Mouse (Mus musculus) brain, embryonic 18.5 days (tissue): ENCODE data around the gene Tlnrd1.
"Not testable (repeated sequence)": the region's sequence is repeated elsewhere in the genome, so short reads cannot be mapped to it uniquely, and the experiment has no call there.

Experiments
- DNase-seq: peaks from one replicate; pipeline ENCODE4 v3.0.0-alpha.2; 2012; ENCODE audit warnings: low read depth, low spot score

Tlnrd1 gene

DNA sequence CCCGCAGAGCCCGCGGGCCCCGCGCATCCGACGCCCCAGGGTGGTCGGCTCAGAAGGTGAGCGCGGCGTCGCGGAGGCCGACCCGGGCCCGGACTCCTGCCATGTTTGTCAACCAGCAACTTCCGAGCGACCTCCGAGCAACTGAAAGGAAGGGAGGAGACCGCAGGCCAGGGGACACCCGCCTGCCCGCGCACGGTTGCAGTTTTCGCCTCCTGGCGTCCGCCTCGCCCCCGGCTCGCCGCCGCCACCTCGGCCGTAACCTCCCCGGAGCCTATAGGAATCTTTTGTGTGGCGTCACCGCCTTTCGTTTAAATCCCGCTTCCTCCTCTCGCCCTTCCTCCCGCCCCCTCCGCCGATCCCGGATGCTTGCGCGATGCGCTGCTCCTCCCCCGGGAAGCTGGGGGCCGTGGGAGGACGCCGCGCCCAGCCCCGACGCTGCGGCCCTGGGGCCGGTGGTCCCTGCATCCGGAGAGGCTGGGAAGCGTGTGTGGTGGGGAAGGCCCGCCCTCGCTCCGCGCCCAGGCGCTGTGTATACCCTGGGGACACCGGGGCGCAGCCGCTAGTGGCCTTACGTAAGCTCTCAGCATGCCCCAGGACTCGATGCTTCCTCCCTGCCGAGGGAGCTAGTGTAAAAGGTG, at the start of gene Tlnrd1, which contains the start of gene Mesd:
Gene Tlnrd1, minus strand, starts transcription at position 285 of the 638 bp plus-strand sequence.
Gene Mesd, plus strand, starts transcription at position 446 of the 638 bp plus-strand sequence.
- DNase-seq = peak; percentile 81

DNA sequence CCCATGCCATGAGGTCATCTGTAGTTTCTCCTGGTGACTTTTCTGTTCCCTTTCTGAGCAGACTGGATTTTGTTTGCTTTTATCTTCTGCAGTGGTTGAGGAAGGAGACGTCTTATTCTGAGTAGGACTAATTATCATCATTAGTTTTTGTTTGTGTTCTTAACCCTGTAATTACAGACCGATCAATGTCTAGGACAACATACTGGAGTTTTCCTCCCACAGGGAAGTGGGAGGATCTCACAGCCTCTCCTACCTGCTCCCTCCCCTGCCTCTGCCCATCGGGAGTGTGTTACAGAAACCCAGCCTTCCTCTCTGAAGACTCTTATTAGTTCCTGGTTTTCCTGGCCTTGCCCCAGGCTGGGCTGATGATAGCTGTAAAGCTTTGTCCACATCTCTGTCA, 37.5 kb upstream of the Tlnrd1 start:
- no peak for DNase-seq

DNA sequence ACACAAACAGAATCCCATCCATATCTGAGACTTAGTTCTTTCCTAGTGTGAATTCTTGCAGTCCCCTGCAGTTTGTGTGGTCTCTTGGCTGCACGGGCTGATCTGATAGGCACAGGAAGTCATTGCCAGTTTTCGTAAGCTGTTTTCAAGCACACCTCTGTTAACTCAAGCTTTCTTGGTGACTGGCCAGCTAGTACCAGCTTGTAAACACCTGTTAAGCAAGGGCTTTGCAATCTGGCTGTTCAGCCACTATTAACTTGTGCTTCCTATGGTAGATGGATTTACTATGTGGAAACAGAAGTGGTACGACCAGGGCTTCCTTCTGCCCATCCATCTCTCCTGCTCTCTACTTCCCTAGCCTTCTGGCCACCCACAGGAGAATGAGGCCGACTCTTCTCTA, 36.1 kb upstream of the Tlnrd1 start:
- DNase-seq = no peak

DNA sequence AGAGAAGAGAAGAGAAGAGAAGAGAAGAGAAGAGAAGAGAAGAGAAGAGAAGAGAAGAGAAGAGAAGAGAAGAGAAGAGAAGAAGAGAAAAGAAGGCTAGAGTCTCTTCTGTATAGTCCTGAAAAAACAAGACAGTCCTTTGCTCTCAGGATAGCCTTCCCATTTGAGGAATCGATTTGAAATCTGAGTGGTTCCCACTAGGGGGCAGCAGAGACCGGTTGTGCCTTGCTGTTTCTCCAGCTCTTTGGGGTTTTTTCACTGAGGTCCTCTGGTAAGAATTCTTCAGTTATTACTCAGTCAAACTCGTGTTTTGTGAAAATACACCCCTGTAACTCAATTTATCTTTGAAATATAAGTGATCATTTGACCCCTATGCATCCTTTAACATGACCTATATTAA, 30.5 kb upstream of the Tlnrd1 start:
- peak; percentile 60 for DNase-seq

DNA sequence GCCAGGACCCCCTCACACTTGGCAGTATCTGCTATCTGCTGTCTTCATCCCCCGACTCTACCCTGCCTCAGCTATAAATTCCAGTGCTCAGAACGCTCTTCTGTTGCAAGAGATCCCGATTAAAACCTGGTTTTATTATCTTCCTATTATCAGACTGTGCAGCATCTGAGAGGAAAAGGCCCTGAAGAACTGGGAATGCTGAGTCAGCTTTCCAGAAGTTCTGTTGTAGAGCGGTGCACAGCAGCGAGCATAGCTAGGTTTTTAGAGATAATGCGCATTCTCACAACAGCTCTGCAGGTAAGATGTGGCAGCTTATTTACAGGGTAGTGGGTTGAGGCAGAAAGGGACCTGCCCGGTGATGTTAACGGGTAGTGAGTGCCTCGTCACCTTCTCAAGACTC, 29.9 kb upstream of the Tlnrd1 start:
- no peak for DNase-seq

DNA sequence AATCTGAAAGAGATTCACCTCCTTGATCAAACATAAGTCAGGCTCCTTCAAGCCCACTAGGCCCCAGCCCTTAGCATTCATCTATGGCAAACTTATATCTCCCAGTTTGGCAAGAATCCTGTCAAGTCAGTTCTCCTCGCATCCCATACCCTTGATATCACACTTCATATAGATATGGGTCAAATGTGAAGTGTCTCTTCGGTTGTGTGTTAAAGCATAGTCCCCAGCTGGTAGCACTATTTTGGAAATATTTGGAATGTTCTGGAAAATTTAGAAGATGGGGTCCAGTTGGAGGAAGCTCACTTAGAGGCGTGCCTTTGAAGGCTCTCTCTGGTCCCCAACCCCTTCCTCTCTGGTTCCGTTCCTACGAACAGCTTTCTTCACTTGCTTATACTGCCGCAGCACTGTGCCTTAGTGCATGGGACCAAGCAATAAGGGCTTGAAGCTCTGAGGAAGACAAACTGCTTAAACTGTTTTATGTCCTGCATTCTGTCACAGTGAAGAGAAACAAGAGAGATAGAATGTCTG, 29.4 kb upstream of the Tlnrd1 start:
- DNase-seq = no peak

DNA sequence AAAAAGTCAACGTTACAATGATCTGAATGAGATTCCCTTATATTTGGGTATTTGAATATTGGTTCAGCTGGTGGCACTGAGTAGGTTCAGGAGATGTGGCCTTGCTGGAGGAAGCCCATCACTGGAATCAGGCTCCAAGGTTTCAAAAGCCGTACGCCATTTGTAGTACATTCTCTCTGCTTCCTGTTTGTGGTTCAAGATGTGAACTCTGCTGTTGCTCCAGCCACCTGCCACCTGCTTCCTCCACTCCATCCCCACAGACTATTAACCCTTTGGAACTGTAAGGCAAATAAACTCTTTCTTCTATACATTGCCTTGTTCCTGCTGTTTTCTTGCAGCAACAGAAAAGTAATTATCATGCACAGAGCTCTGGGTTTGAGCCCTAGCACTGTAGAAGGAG, 27.8 kb upstream of the Tlnrd1 start:
- DNase-seq = no peak

DNA sequence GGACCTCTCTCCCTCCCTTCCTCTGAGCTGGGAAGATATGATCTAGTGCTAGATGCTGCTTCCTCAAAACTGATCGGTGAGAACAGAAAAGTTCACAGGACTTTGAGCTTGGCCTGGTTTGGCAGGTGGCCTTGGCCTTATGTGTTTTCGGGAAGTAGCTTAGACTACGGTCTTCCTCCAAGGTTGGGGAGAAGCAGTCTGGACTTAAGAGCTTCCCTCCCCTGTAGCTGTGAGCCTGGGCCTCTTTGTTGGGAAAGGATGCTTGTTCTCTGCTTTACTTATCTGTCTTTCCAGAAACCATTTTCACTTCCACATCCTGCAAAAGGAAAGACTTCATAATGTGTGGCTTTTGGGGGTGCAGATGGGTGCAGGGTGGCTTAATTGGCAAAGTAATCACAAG, 20.7 kb upstream of the Tlnrd1 start:
- no peak for DNase-seq

DNA sequence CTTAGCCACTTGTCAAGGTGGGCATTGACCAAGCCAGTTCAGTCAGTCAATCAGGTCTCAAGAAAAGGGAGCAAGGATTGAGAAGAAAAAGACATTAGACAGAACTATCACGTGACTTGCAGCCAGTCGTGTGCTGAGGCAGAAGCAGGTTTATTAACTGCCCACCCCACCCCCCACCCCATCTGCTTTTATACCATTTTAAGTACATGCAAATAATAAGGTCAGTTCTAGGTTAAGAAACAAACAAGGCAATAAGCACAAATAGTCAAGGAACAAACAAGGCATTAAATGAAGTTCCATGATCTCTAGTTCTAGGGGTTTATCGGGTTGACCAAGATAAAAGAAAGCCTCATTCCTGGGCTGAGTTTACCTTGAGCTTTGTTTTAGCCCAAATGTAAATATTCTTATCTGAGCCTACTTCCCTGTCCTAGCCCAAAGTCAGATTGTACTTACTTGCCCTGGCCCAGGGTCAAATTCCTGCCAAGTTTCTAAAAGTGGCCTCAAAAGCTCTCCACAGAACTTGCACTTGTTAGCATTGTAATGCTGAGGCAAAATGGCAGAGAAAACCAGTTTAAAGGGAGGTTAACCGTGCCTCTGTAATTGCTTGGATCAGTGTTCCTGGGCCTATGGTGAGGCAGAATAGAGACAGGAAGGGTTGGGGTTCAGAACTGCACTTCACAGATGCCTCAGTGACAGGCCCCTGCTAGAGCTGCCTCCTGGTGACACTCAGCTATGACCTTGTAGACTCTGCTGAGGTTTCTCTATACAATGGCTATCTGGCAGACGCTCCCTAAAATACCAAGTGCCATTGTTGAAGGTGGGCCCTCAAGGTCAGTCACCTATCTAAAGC, 18.4 kb upstream of the Tlnrd1 start:
- DNase-seq = no peak

DNA sequence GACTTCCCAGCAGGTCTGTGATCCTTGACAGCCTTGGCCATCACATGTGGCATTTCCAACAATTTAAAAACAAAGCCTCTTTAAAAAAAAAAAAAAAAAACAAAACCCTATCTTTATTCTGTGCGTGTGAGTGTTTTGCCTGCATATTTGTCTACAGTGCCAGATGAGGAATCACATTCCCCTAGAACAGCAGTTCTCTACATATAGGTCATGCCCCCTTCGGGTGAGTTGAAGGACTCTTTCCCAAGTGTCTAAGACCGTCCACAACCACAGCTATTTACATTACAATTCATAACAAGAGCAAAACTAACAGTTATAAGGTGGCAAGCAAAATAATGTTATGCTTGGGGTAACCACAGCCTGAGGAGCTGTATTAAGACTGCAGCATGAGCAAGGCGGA, 17.3 kb upstream of the Tlnrd1 start:
- DNase-seq = no peak

DNA sequence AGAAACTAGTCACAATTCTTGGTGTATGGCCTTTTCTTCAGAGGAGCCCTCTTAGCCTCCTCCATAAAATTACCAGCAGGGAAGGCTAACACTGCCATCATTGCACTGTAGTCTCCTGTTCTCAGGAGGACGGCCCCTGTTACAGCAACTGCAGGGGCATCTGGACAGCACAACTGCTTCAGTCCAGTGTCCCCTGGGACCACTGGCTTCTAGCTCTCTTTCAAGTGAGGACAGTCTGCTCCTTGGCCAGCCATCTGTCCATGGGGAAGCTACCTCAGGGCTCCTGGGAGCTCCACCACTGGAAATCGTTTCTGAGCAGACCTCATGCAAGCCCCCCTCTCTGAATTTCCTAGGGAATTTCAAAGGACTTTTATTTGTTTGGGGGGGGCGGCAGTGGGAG, 16.4 kb upstream of the Tlnrd1 start:
- DNase-seq = no peak

DNA sequence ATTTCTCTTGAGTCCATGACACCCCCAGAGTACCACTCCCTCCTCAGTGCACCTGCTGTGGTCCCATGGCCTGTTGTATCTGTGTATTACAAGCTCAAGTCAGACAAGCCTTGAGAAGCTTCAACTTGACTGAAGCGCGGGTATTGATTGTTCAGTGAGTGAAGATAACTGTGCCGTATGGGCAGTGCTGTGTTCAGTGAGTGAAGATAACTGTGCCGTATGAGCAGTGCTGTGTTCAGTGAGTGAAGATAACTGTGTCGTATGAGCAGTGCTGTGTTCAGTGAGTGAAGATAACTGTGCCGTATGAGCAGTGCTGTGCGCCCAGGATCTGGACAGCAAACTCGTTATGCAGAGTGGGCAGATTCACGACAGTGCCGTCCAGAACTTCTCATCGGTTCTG, 14.2 kb upstream of the Tlnrd1 start:
- DNase-seq = no peak

DNA sequence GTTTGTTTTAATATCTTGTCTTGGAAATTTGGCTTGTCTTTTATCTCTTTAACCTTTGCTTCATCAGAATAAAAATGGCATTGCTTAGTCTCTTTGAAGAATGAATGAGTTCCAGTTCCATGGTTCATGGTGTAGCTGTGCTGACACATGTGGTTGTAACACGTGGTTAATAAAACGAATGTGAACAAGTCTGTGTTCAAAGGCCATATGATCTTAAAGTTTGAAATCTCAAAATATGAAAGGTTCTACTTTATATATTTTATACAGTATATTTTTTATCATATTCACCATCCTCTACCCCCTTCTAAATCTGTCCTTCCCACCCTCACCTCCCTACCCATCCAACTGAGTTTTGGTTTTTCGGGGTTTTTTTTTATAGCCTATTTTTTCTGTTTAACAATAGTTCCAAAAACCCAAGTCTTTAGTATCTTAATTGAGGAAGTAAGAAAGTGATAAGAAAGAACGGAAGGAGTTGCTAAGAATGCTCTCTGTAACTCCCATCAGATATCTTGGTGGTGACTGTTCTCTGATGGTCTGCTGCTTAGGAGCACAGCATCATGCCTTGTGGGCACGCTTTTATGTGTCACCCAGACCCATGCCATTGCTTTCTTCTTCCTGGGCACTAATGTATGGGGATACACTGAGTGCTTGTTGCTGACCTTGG, 12.1 kb upstream of the Tlnrd1 start:
- no peak for DNase-seq

DNA sequence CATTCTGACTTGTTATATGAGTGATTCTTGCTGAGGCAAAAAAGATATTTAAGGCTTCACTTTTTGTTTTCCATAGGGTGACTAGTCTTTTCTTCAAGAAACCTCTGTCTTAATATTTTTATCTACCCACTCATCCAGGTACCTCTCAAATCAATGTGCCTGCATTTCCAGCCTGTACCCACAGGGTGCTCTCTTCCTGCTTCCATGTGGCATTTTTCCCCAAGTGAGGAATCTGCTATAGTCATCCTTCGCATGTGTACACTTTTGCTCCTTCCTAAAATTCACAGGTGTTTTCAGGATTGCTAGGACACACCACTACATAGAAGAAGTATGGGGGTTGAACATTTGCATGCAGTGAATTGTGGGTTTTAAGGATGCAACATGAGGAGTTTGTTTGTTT, 10.2 kb upstream of the Tlnrd1 start:
- no peak for DNase-seq

DNA sequence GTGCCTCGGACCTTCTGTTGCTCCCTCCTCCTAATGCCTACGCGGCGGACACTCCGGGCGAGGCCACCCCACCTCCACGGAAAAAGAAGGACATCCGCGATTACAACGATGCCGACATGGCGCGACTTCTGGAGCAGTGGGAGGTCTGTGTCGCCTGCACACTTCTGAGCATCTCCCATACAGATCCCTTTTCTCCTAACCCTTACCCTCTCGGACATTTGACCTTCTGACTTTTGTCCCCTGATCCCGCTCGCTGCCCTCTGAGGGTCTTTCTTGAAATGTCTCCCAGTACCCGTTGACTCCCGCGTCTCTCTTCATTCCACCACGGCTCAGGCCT, 8.2 kb upstream of the Tlnrd1 start:
- no peak for DNase-seq

DNA sequence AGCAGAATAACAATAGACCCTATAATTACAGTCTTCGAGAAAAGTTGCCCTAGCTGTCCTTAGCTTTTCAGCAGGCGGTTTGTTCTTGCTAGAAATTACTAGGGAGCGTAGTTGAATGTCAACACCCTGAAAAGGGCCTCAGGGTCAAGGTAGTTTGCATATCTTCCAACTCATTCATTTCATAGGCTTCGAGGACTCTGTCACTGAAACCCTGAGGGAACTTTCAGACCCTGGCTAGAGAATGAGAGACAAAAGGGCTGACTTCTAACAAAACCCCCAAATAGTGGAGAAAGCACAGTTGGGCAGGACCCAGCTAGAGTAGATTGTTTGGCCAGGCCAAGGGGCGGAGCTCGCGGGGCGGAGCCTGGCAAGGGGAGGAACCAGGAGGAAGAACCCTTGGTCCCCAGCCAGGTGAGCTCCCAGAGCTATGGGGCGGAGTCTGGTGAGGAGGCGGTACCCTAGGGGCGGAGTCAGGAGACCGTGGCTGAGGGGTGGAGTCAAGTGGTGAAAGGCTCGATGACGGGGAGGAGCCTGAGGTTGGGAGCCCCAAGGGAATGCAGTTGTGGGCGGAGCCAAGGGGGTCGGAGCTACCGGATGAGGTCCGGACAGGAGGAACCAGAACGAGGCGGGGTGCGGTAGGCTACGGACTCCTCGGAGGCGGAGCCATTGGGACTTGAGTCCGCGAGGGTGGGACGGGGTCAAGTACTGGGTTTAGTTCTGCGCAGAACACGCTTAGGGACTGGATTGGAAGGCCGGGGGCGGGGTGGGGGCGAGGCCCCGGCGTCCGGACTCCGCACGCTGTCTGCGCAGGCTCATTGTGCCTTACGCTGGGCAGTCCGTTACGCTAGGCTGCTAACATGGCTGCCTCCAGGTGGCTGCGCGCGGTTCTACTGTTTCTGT, 7.6 kb upstream of the Tlnrd1 start:
- peak; percentile 88 for DNase-seq

DNA sequence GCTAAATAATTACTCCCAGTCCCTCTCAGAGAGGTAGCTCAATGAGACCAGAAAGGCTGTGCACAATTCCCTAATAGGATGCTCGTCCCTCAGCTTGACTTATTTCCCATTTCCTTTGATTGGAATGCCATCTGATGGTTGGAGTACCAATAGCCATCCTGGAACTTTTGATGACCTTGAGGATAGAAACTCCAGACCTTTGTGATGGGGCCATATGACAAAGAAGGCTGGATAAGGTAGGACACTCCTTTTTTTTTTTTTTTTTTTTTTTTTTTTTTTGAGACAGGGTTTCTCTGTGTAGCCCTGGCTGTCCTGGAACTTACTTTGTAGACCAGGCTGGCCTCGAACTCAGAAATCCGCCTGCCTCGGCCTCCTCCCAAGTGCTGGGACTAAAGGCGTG, 5.8 kb upstream of the Tlnrd1 start:
- DNase-seq = not testable (repeated sequence)

DNA sequence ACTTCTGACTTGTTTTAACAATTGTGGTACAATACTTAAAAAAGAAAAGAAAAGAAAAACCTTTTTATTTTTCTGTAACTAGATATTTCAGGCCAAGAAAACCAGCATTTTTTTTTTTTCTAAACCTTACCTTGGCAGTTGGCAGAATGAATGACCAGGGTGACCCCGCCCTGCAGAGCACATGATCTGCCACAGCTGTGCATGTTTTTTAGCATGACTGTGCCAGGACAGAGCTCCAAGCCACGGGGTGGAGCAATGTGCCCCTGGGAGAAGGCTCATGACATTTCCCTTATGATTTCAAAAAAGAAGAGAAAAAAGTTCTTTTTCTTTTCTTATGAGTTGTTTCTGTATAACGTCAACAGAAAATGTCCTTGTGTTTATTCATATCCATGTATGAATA, 5.3 kb upstream of the Tlnrd1 start:
- no peak for DNase-seq

DNA sequence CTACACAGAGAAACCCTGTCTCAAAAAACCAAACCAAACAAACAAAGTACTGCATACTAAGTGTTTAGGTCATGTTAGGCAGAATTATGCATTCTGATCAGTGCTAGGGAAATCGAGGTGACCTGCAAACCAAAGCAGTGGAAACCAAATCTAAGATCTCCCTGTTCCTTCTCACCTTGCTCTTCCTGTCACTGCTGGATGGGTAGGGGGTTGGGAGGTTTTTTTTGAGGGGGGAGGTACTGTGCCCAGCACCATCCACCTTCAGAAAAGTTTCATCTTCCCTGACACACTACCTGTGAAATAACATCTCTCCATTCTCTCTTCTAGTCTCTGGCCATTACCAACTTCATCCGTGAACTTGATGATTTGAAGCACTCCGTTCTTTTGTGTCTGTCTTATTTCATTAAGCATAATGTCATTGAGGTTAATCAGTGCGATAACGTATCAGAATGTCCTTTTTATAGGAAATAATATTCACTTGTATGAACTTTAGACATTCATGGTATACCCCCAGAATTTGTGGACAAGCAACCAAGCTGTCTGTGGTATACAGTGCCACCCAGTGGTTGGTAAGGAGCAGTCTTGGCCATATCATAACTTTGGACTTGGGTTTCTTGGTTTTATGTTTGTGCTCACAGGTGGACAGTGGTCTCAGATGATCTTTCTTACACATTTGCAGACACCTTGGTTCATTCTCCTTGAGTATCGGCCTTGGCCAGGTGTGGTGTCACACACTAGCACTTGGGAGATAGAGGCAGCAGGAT, 2.4 kb upstream of the Tlnrd1 start:
- DNase-seq = no peak

DNA sequence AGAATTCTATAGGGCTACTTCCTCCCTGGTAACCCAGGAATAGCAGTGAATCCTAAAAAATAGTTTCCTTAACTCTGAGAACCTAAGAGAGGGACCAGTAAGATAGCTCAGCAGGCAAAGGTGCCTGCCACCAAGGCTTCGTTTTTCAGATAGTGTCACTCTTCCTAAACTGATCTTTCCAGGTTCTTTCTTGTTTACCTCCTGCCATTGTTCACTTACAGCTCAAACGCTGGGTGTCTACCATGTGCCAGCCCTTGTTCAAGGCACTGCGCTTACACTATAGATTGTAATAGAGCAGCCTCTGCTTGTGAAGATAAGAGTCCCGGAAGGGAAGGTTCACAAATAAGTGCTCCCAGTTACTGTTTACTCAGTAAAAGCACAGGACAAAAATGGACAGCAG, 1.7 kb upstream of the Tlnrd1 start:
- DNase-seq = no peak
